Mouse (Mus musculus) heart, postnatal 36 days (tissue): Measurements from ENCODE around the gene Nppc. TPM values are rescaled to one million over a fixed set of nuclear protein-coding genes. Genes with fewer than 3 reads are reported as not detected.

Experiments used
- microRNA-seq, 2 experiments: library from miRNA; unstranded; fragments of <30 nt; microRNA quantifications; one replicate each; pipeline ENCODE4 v1.2.0; 2021; ENCODE audit warnings: borderline number of aligned reads in 2 of 2
- total RNA-seq, 2 experiments: library from RNA; stranded (reverse); gene quantifications; 2 replicates each; pipeline ENCODE4 v1.2.3; 2021

Nppc gene
- total RNA-seq, 2 experiments from 2014 or later = 0.28 TPM; not detected in 1

Small RNAs within 50 kb of the gene (microRNA-seq; reads per million reads assigned to microRNA genes)
- gene Gm22955 = 0 reads per million in 2 experiments

Other genes starting within 250 kb of the Nppc start
- not detected for gene Nmur1, start 244.3 kb downstream of the Nppc start, total RNA-seq
- not detected for gene Tex44, start 244.2 kb downstream of the Nppc start, total RNA-seq
- gene Ptma, start 143.8 kb downstream of the Nppc start, total RNA-seq = 100 to 1,000 TPM; 202 to 234 TPM
- gene Pde6d, start 87.9 kb downstream of the Nppc start, total RNA-seq = 10 to 100 TPM; 41.7 to 44.1 TPM
- 10 to 100 TPM in 1 of 2 experiments, 1 to 10 TPM in 1; 10.0 to 11.2 TPM for gene Cops7b, start 87.7 kb downstream of the Nppc start, total RNA-seq
- gene Dis3l2, start 33.2 kb upstream of the Nppc start, total RNA-seq = 10 to 100 TPM; 11.4 to 12.4 TPM